Mouse (Mus musculus): ENCODE measurements around the gene Cmtm8.

Cmtm8 gene

GRCm38 (mm10) chr9:114752863-114753484 is 91.0 kb downstream of the Cmtm8 start:
- peak; percentile 90 for DNase-seq (ENCODE audit: low spot score)

GRCm38 (mm10) chr9:114752311-114752710 is 91.6 kb downstream of the Cmtm8 start:
- DNase-seq (ENCODE audit: low spot score): no peak

- DNase-seq (ENCODE audit: low spot score): no peak
These were observed 92.4 kb downstream of the Cmtm8 start for GRCm38 (mm10) chr9:114751582-114751981.

- DNase-seq (ENCODE audit: low spot score): no peak
These were observed 96.5 kb downstream of the Cmtm8 start for GRCm38 (mm10) chr9:114747466-114747865.

- no peak for DNase-seq (ENCODE audit: low spot score)
These were observed 96.9 kb downstream of the Cmtm8 start for GRCm38 (mm10) chr9:114747012-114747411.

GRCm38 (mm10) chr9:114745654-114746053 is 98.3 kb downstream of the Cmtm8 start:
- DNase-seq (ENCODE audit: low spot score): no peak

- DNase-seq (ENCODE audit: low spot score): no peak
These were observed 98.8 kb downstream of the Cmtm8 start for GRCm38 (mm10) chr9:114745163-114745562.

- DNase-seq (ENCODE audit: low spot score): no peak
These were observed 101.2 kb downstream of the Cmtm8 start for GRCm38 (mm10) chr9:114742731-114743130.

- DNase-seq (ENCODE audit: low spot score): no peak
These were observed 103.6 kb downstream of the Cmtm8 start for GRCm38 (mm10) chr9:114740336-114740735.

Measured in yolk sac, embryonic 10.5 days (tissue).